Comparison of ENCODE assay signal across 8 mouse cellular contexts in the genomic region with DNA sequence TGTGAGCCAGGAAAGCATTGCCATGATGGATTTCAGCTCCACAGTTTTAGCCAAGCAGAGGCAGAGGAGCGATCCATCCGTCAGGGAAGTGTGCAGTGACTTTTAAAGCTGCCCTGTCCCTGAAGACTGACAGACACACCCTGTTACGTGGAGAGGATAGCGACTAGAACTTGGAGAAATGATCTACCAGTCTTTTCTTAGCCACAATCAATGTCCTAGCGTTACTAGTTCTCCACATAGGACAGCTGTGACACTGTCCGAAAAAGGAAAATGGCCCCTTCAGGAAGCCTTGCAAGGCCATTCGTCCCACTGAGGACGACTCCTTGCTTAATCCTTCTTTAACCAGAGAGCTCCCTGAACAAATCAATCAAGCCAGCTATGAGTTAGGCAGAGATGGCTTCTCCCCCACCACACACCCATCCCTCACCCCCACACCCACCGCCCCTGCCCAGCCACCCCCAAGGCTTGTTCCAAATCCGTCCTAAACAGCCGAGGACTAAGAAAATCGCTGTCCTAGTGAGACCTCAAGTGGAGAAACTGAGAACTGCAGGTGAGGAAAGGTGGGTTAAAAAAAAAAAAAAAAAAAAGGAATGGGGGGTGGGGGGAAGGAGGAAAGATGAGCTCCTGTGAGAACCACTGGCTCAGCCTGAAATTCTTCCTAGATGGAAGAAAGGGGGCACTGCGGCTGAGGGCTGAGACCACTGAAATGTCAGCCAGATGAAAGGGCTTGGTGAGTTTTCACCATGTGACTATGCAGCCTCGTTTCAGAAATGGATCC.
A peak's percentile ranks its signal among the peaks of the same experiment; 100 is the strongest.
DNase-seq lines count a peak whose midpoint lies in the region; ATAC-seq and TF ChIP-seq lines count a peak whose summit lies in the region.

No protein-coding gene starts in this region.

- peak overlapping the region; percentile 32 for H3K4me3 ChIP-seq in intestine, embryonic 15.5 days (replicated peaks)
- peak overlapping the region; percentile 39; the same call in 1 of the 2 replicates for H3K4me3 ChIP-seq in liver, adult 2 months (ENCODE audit: insufficient read depth, low read depth, low read length)
- H3K4me3 ChIP-seq in neural tube, embryonic 12.5 days, result peak overlapping the region; percentile 27

- H3K79me2 ChIP-seq in liver, adult 2 months (ENCODE audit: control insufficient read depth, insufficient read depth, low read length), result no peaks in the 10 kb centered on the region

- peak; percentile 75 for ATAC-seq in intestine, embryonic 15.5 days
- ATAC-seq in neural tube, embryonic 12.5 days (ENCODE audit: low FRiP score, low read depth), result peak; percentile 87

- peak; percentile 29 for TF ChIP-seq CTCF in liver, adult 2 months (IDR thresholded peaks at IDR 0.05; ENCODE audit: low read depth, low read length)

- no peaks in the 10 kb centered on the region for H3K4me1 ChIP-seq in intestine, embryonic 15.5 days (replicated peaks)
- H3K4me1 ChIP-seq in liver, adult 2 months (ENCODE audit: control insufficient read depth, insufficient read depth, low read length), result no peaks in the 10 kb centered on the region; the same call in 1 of the 2 replicates
- H3K4me1 ChIP-seq in neural tube, embryonic 12.5 days, result no peaks in the 10 kb centered on the region

- no peaks in the 10 kb centered on the region for H3K36me3 ChIP-seq in intestine, embryonic 15.5 days
- no peaks in the 10 kb centered on the region for H3K36me3 ChIP-seq in liver, adult 2 months (ENCODE audit: control insufficient read depth, insufficient read depth, low read length)
- H3K36me3 ChIP-seq in neural tube, embryonic 12.5 days, result no peaks in the 10 kb centered on the region

- H3K4me2 ChIP-seq in intestine, embryonic 15.5 days (replicated peaks), result peak overlapping the region; percentile 64
- peak overlapping the region; percentile 59 for H3K4me2 ChIP-seq in neural tube, embryonic 12.5 days (replicated peaks)

- no peak overlapping the region for H3K27ac ChIP-seq in intestine, embryonic 15.5 days
- H3K27ac ChIP-seq in liver, adult 2 months (replicated peaks; ENCODE audit: insufficient read depth, low read depth, low read length), result no peak overlapping the region
- no peak overlapping the region for H3K27ac ChIP-seq in neural tube, embryonic 12.5 days

- H3K9me3 ChIP-seq in intestine, embryonic 15.5 days, result no peaks in the 10 kb centered on the region
- no peaks in the 10 kb centered on the region for H3K9me3 ChIP-seq in neural tube, embryonic 12.5 days

- peak overlapping the region; percentile 32; the same call in 1 of the 2 replicates for H3K9ac ChIP-seq in intestine, embryonic 15.5 days
- no peak overlapping the region; the same call in 1 of the 2 replicates for H3K9ac ChIP-seq in liver, adult 2 months (ENCODE audit: low read depth, low read length)
- peak overlapping the region; percentile 56; the same call in 1 of the 2 replicates for H3K9ac ChIP-seq in neural tube, embryonic 12.5 days

- DNase-seq in 3T3-L1 (ENCODE audit: low read depth, low spot score) (peak; percentile 71), NIH3T3 (ENCODE audit: low read depth) (peak; percentile 84)
- peak; percentile 85 to 90 for DNase-seq in cerebellum, postnatal 14 days
- DNase-seq in gastrocnemius, postnatal 14 days, result peak; percentile 23
- peak; percentile 16 for DNase-seq in liver, adult 2 months (ENCODE audit: extremely low read depth, low read depth, low spot score)
- DNase-seq in yolk sac, embryonic 10.5 days (ENCODE audit: low spot score), result peak; percentile 42

- no peaks in the 10 kb centered on the region for H3K27me3 ChIP-seq in intestine, embryonic 15.5 days (replicated peaks)
- H3K27me3 ChIP-seq in liver, adult 2 months (ENCODE audit: control insufficient read depth, insufficient read depth, low read length), result no peaks in the 10 kb centered on the region
- no peaks in the 10 kb centered on the region for H3K27me3 ChIP-seq in neural tube, embryonic 12.5 days (replicated peaks)

- WGBS in intestine, embryonic 15.5 days, result 19% methylated on average over 14 of the region's 14 CpGs
- WGBS in liver, adult 2 months, result 29% methylated on average over 14 of the region's 14 CpGs
- WGBS in neural tube, embryonic 12.5 days, result 24% methylated on average over 14 of the region's 14 CpGs

- intact Hi-C loops in gastrocnemius, postnatal 14 days (cut with DNase I; ENCODE audit: low total_unique reads), result loop anchor here (5.0 kb wide), 1 partner anchor 583 kb away; no protein-coding TSS in a partner anchor

- no peak for TF ChIP-seq POLR2A in liver, adult 2 months (IDR thresholded peaks at IDR 0.05; ENCODE audit: extremely low read depth, insufficient read depth, low read length)

Comparison
In these comparisons a context has a peak if more than half of its experiments do, and no peak if none do; other contexts are left out.
1. DNase-seq: peak in every context shown above with its lines; median percentile 88 in cerebellum, postnatal 14 days; 84 in NIH3T3; 71 in 3T3-L1; 42 in yolk sac, embryonic 10.5 days; 23 in gastrocnemius, postnatal 14 days; 16 in liver, adult 2 months.